Mouse (Mus musculus) erythroblast, embryonic 14.5 days (primary cell): ENCODE data around the gene Rgs16. TPM values are rescaled to one million over a fixed set of nuclear protein-coding genes. Genes with fewer than 3 reads are reported as not detected.

Experiments used
- H3K27me3 ChIP-seq: 2 replicates; pipeline ENCODE4 v1.6.1; 2012; ENCODE audit warnings: inconsistent platforms; ENCODE audit not compliant: control insufficient read depth
- H3K36me3 ChIP-seq: 2 replicates; pipeline ENCODE4 v1.6.1; 2012; ENCODE audit warnings: mild to moderate bottlenecking, inconsistent platforms; ENCODE audit not compliant: control insufficient read depth
- H3K4me1 ChIP-seq: 2 replicates; pipeline ENCODE4 v1.6.1; 2012; ENCODE audit warnings: inconsistent platforms; ENCODE audit not compliant: control insufficient read depth
- H3K4me3 ChIP-seq: replicated peaks from 2 replicates; pipeline ENCODE3; 2012; ENCODE audit warnings: moderate library complexity, mild to moderate bottlenecking, inconsistent platforms
- H3K9me3 ChIP-seq: 2 replicates; pipeline ENCODE4 v1.6.1; 2012; ENCODE audit warnings: low read length, inconsistent platforms, mixed read lengths; ENCODE audit not compliant: control insufficient read depth
- GATA1 ChIP-seq: IDR thresholded peaks from 2 replicates; pipeline ENCODE4 v1.6.1; 2012; ENCODE audit warnings: low read length, inconsistent platforms, mixed read lengths
- TAL1 ChIP-seq: IDR thresholded peaks from 3 replicates; pipeline ENCODE4 v1.6.1; 2012; ENCODE audit warnings: low read length, inconsistent platforms, mixed read lengths
- polyA plus RNA-seq: library from polyadenylated mRNA; stranded (reverse); fragments of >175 nt; gene quantifications from 2 replicates; pipeline ENCODE4 v1.2.3, GENCODE M21; 2012

Rgs16 gene
- polyA plus RNA-seq, 1 experiment = not detected

- H3K4me3 ChIP-seq = no peak overlapping the region
- H3K4me1 ChIP-seq = no peaks in the 10 kb centered on the region
- no peak for TF ChIP-seq TAL1
- TF ChIP-seq GATA1 = no peak
Measured at GRCm38 (mm10) chr1:153711544-153712262, 28.4 kb upstream of the Rgs16 start.

GRCm38 (mm10) chr1:153712633-153713032 is 27.5 kb upstream of the Rgs16 start:
- no peaks in the 10 kb centered on the region for H3K4me1 ChIP-seq
- TF ChIP-seq TAL1 (no peak), GATA1 (no peak)
- H3K4me3 ChIP-seq = no peak overlapping the region
- H3K27me3 ChIP-seq = no peaks in the 10 kb centered on the region
- peaks cover 2% of the 10 kb centered on the region; the same call in 1 of the 2 replicates for H3K9me3 ChIP-seq
- H3K36me3 ChIP-seq = no peaks in the 10 kb centered on the region

More at GRCm38 (mm10) chr1:153711544-153712262, 28.4 kb upstream of the Rgs16 start:
- H3K27me3 ChIP-seq = no peaks in the 10 kb centered on the region
- H3K36me3 ChIP-seq = no peaks in the 10 kb centered on the region
- H3K9me3 ChIP-seq = peaks cover 2% of the 10 kb centered on the region; the same call in 1 of the 2 replicates

- TF ChIP-seq TAL1 (no peak), GATA1 (no peak)
- H3K36me3 ChIP-seq = no peaks in the 10 kb centered on the region
- H3K27me3 ChIP-seq = no peaks in the 10 kb centered on the region
- H3K9me3 ChIP-seq = no peaks in the 10 kb centered on the region
- no peaks in the 10 kb centered on the region for H3K4me1 ChIP-seq
- no peak overlapping the region for H3K4me3 ChIP-seq
Measured at GRCm38 (mm10) chr1:153717990-153718389, 22.2 kb upstream of the Rgs16 start.

GRCm38 (mm10) chr1:153720935-153721334 is 19.2 kb upstream of the Rgs16 start:
- Histone ChIP-seq H3K27me3 (no peaks in the 10 kb centered on the region), H3K9me3 (no peaks in the 10 kb centered on the region), H3K4me3 (no peak overlapping the region), H3K4me1 (no peaks in the 10 kb centered on the region), H3K36me3 (no peaks in the 10 kb centered on the region)
- TF ChIP-seq GATA1 (no peak), TAL1 (no peak)

- TF ChIP-seq GATA1 (no peak), TAL1 (no peak)
- Histone ChIP-seq H3K4me3 (no peak overlapping the region), H3K36me3 (no peaks in the 10 kb centered on the region), H3K27me3 (no peaks in the 10 kb centered on the region), H3K4me1 (no peaks in the 10 kb centered on the region), H3K9me3 (no peaks in the 10 kb centered on the region)
Measured at GRCm38 (mm10) chr1:153721565-153722310, 18.4 kb upstream of the Rgs16 start.

GRCm38 (mm10) chr1:153723426-153723825 is 16.7 kb upstream of the Rgs16 start:
- H3K27me3 ChIP-seq = no peaks in the 10 kb centered on the region
- H3K36me3 ChIP-seq = no peaks in the 10 kb centered on the region
- no peaks in the 10 kb centered on the region for H3K4me1 ChIP-seq
- H3K9me3 ChIP-seq = no peaks in the 10 kb centered on the region
- TF ChIP-seq TAL1 (no peak), GATA1 (no peak)
- no peak overlapping the region for H3K4me3 ChIP-seq

GRCm38 (mm10) chr1:153726636-153727035 is 13.5 kb upstream of the Rgs16 start:
- H3K4me1 ChIP-seq = no peaks in the 10 kb centered on the region
- no peaks in the 10 kb centered on the region for H3K27me3 ChIP-seq
- no peaks in the 10 kb centered on the region for H3K9me3 ChIP-seq
- no peaks in the 10 kb centered on the region for H3K36me3 ChIP-seq
- TF ChIP-seq GATA1 (no peak), TAL1 (no peak)
- no peak overlapping the region for H3K4me3 ChIP-seq

GRCm38 (mm10) chr1:153729806-153730205 is 10.3 kb upstream of the Rgs16 start:
- peaks cover 18% of the 10 kb centered on the region for H3K4me1 ChIP-seq
- H3K36me3 ChIP-seq = no peaks in the 10 kb centered on the region
- H3K9me3 ChIP-seq = no peaks in the 10 kb centered on the region
- no peaks in the 10 kb centered on the region for H3K27me3 ChIP-seq
- TF ChIP-seq GATA1 = no peak
- H3K4me3 ChIP-seq = no peak overlapping the region

GRCm38 (mm10) chr1:153730671-153731070 is 9.5 kb upstream of the Rgs16 start:
- no peaks in the 10 kb centered on the region for H3K9me3 ChIP-seq
- H3K27me3 ChIP-seq = peaks cover 2% of the 10 kb centered on the region; the same call in 1 of the 2 replicates
- H3K36me3 ChIP-seq = no peaks in the 10 kb centered on the region
- H3K4me1 ChIP-seq = peaks cover 18% of the 10 kb centered on the region
- no peak overlapping the region for H3K4me3 ChIP-seq
- TF ChIP-seq TAL1 = no peak
- TF ChIP-seq GATA1 = no peak
